Mouse (Mus musculus) forebrain, embryonic 16.5 days (tissue): ENCODE results near the gene Jsrp1. TPM values are rescaled to one million over a fixed set of nuclear protein-coding genes. Genes with fewer than 3 reads are reported as not detected.
A peak's percentile ranks its signal among the peaks of the same experiment; 100 is the strongest.

ENCODE experiments used
- ATAC-seq: fragments of 200-750 bp; cut with Nextera tagmentation; 2 replicates; pipeline ENCODE4 v1.8.0; 2017; ENCODE audit warnings: mild to moderate bottlenecking, moderate library complexity
- H3K27ac ChIP-seq: fragments of 300-500 bp; sonication (generic); 2 replicates; pipeline ENCODE4 v1.5.1; 2014; ENCODE audit warnings: low read length, control low read depth
- H3K27me3 ChIP-seq: fragments of 300-500 bp; sonication (generic); replicated peaks from 2 replicates; pipeline ENCODE4 v1.6.1; 2014; ENCODE audit warnings: low read length; ENCODE audit not compliant: control insufficient read depth, insufficient read depth
- H3K36me3 ChIP-seq: fragments of 300-500 bp; sonication (generic); 2 replicates; pipeline ENCODE4 v1.6.1; 2014; ENCODE audit not compliant: control insufficient read depth, insufficient read depth
- H3K4me1 ChIP-seq: fragments of 300-500 bp; sonication (generic); replicated peaks from 2 replicates; pipeline ENCODE4 v1.6.1; 2014; ENCODE audit warnings: low read length; ENCODE audit not compliant: control insufficient read depth, insufficient read depth
- H3K4me2 ChIP-seq: fragments of 300-500 bp; sonication (generic); 2 replicates; pipeline ENCODE4 v1.6.1; 2014; ENCODE audit warnings: mild to moderate bottlenecking, low read length, control low read depth
- H3K4me3 ChIP-seq: fragments of 300-500 bp; sonication (generic); replicated peaks from 2 replicates; pipeline ENCODE4 v1.5.1; 2014; ENCODE audit warnings: mild to moderate bottlenecking, low read length, control low read depth
- H3K9ac ChIP-seq: fragments of 300-500 bp; sonication (generic); replicated peaks from 2 replicates; pipeline ENCODE4 v1.6.1; 2014; ENCODE audit warnings: low read depth, low read length, control low read depth
- H3K9me3 ChIP-seq: fragments of 300-500 bp; sonication (generic); 2 replicates; pipeline ENCODE4 v1.6.1; 2016; ENCODE audit warnings: low read length; ENCODE audit not compliant: control insufficient read depth
- WGBS: fragments of 180-500 bp; shearing (Covaris S2); extraction: QIAGEN DNeasy Blood & Tissue Kit; methylation state at CpG from one replicate; pipeline ENCODE4 v1.1.7; 2014; 5-methylcytosine and 5-hydroxymethylcytosine counted together
- polyA plus RNA-seq: library from polyadenylated mRNA; unstranded; fragments of >200 nt; fragmentation: Nextera tagmentation; extraction: Ambion mirVana; gene quantifications from 2 replicates; pipeline ENCODE4 v1.2.1, GENCODE M21; 2015

The Jsrp1 gene
- polyA plus RNA-seq, 1 experiment from 2014 or later: not detected

- Histone ChIP-seq H3K36me3 (peaks cover 40% of the 10 kb centered on the region), H3K4me3 (no peak overlapping the region), H3K27ac (no peak overlapping the region), H3K4me1 (peaks cover 7% of the 10 kb centered on the region), H3K4me2 (no peak overlapping the region), H3K27me3 (no peaks in the 10 kb centered on the region), H3K9ac (no peak overlapping the region), H3K9me3 (no peaks in the 10 kb centered on the region)
- 93% methylated on average over 4 of the region's 4 CpGs for WGBS
- no peak for ATAC-seq
Measured at GRCm38 (mm10) chr10:80775731-80776130, 37.6 kb downstream of the Jsrp1 start.

GRCm38 (mm10) chr10:80774981-80775380 is 38.3 kb downstream of the Jsrp1 start:
- ATAC-seq: 0 out of 2 replicates have a peak, but pooled peaks have one; percentile 16
- no peak overlapping the region for H3K27ac ChIP-seq
- H3K4me2 ChIP-seq: no peak overlapping the region
- peaks cover 7% of the 10 kb centered on the region for H3K4me1 ChIP-seq
- peaks cover 45% of the 10 kb centered on the region for H3K36me3 ChIP-seq
- H3K4me3 ChIP-seq: no peak overlapping the region
- H3K27me3 ChIP-seq: no peaks in the 10 kb centered on the region
- no peak overlapping the region for H3K9ac ChIP-seq
- WGBS: 90% methylated on average over 4 of the region's 4 CpGs
- no peaks in the 10 kb centered on the region for H3K9me3 ChIP-seq

- Histone ChIP-seq H3K9me3 (no peaks in the 10 kb centered on the region), H3K36me3 (peaks cover 45% of the 10 kb centered on the region), H3K27me3 (no peaks in the 10 kb centered on the region), H3K4me2 (no peak overlapping the region), H3K27ac (peak overlapping the region; percentile 77), H3K4me1 (peaks cover 7% of the 10 kb centered on the region), H3K9ac (peak overlapping the region; percentile 14; the same call in 1 of the 2 replicates), H3K4me3 (no peak overlapping the region)
- WGBS: 47% methylated on average over 2 of the region's 2 CpGs
- peak; percentile 89 for ATAC-seq
Measured at GRCm38 (mm10) chr10:80774549-80774948, 38.7 kb downstream of the Jsrp1 start.

- H3K4me2 ChIP-seq: no peak overlapping the region
- H3K4me1 ChIP-seq: peaks cover 7% of the 10 kb centered on the region
- peak overlapping the region; percentile 77 for H3K27ac ChIP-seq
- 90% methylated on average over 5 of the region's 5 CpGs for WGBS
- no peak overlapping the region for H3K9ac ChIP-seq
- H3K36me3 ChIP-seq: peaks cover 47% of the 10 kb centered on the region
- no peak overlapping the region for H3K4me3 ChIP-seq
- no peaks in the 10 kb centered on the region for H3K9me3 ChIP-seq
- ATAC-seq: no peak
- H3K27me3 ChIP-seq: no peaks in the 10 kb centered on the region
Measured at GRCm38 (mm10) chr10:80773816-80774215, 39.5 kb downstream of the Jsrp1 start.

GRCm38 (mm10) chr10:80768365-80768764 is 44.9 kb downstream of the Jsrp1 start:
- Histone ChIP-seq H3K4me1 (no peaks in the 10 kb centered on the region), H3K9me3 (no peaks in the 10 kb centered on the region), H3K27ac (no peak overlapping the region), H3K36me3 (peaks cover 50% of the 10 kb centered on the region), H3K4me2 (no peak overlapping the region), H3K27me3 (no peaks in the 10 kb centered on the region), H3K9ac (no peak overlapping the region), H3K4me3 (no peak overlapping the region)
- WGBS: 93% methylated on average over 6 of the region's 6 CpGs
- ATAC-seq: no peak

- Histone ChIP-seq H3K27me3 (no peaks in the 10 kb centered on the region), H3K36me3 (peaks cover 33% of the 10 kb centered on the region), H3K9ac (no peak overlapping the region), H3K4me1 (no peaks in the 10 kb centered on the region), H3K27ac (no peak overlapping the region), H3K9me3 (no peaks in the 10 kb centered on the region), H3K4me2 (no peak overlapping the region), H3K4me3 (no peak overlapping the region)
- WGBS: 85% methylated on average over 10 of the region's 10 CpGs
- no peak for ATAC-seq
Measured at GRCm38 (mm10) chr10:80766161-80766815, 47.0 kb downstream of the Jsrp1 start.

GRCm38 (mm10) chr10:80765746-80766145 is 47.6 kb downstream of the Jsrp1 start:
- Histone ChIP-seq H3K4me3 (no peak overlapping the region), H3K4me2 (no peak overlapping the region), H3K9ac (no peak overlapping the region), H3K27me3 (no peaks in the 10 kb centered on the region), H3K36me3 (peaks cover 29% of the 10 kb centered on the region), H3K9me3 (no peaks in the 10 kb centered on the region), H3K4me1 (peaks cover 3% of the 10 kb centered on the region; the same call in 1 of the 2 replicates), H3K27ac (no peak overlapping the region)
- WGBS: 97% methylated on average over 2 of the region's 2 CpGs
- ATAC-seq: no peak

- ATAC-seq: no peak
- Histone ChIP-seq H3K4me1 (peaks cover 10% of the 10 kb centered on the region), H3K4me3 (no peak overlapping the region), H3K9ac (no peak overlapping the region), H3K9me3 (no peaks in the 10 kb centered on the region), H3K4me2 (no peak overlapping the region), H3K27me3 (no peaks in the 10 kb centered on the region), H3K36me3 (peaks cover 21% of the 10 kb centered on the region), H3K27ac (no peak overlapping the region)
- WGBS: 93% methylated on average over 2 of the region's 2 CpGs
Measured at GRCm38 (mm10) chr10:80763502-80763901, 49.8 kb downstream of the Jsrp1 start.

- no peaks in the 10 kb centered on the region for H3K9me3 ChIP-seq
- no peaks in the 10 kb centered on the region for H3K27me3 ChIP-seq
- no peak for ATAC-seq
- H3K36me3 ChIP-seq: peaks cover 9% of the 10 kb centered on the region; the same call in 1 of the 2 replicates
- peaks cover 27% of the 10 kb centered on the region for H3K4me1 ChIP-seq
- H3K27ac ChIP-seq: no peak overlapping the region
- no peak overlapping the region for H3K4me2 ChIP-seq
- H3K4me3 ChIP-seq: no peak overlapping the region
- WGBS: 69% methylated on average over 3 of the region's 3 CpGs
- no peak overlapping the region for H3K9ac ChIP-seq
Measured at GRCm38 (mm10) chr10:80761821-80762220, 51.5 kb downstream of the Jsrp1 start.
